Mouse (Mus musculus): ENCODE measurements around the gene Neurl4. TPM values are rescaled to one million over a fixed set of nuclear protein-coding genes. Genes with fewer than 3 reads are reported as not detected.
A peak's percentile ranks its signal among the peaks of the same experiment; 100 is the strongest.
"Not testable (repeated sequence)": the region's sequence is repeated elsewhere in the genome, so short reads cannot be mapped to it uniquely, and the experiment has no call there.

Neurl4 gene
- polyA plus RNA-seq, 1 experiment from 2014 or later = 7.2 TPM

- Histone ChIP-seq H3K4me2 (peak overlapping the region; percentile 79; the same call in 1 of the 2 replicates), H3K36me3 (peaks cover 51% of the 10 kb centered on the region), H3K27me3 (replicated peaks) (no peaks in the 10 kb centered on the region), H3K9ac (no peak overlapping the region), H3K4me1 (peaks cover 30% of the 10 kb centered on the region), H3K9me3 (no peaks in the 10 kb centered on the region), H3K4me3 (replicated peaks) (0 out of 2 replicates have a peak overlapping the region, but pooled peaks have one; percentile 7), H3K27ac (no peak overlapping the region)
- peak; percentile 16; the same call in 1 of the 2 replicates for ATAC-seq (ENCODE audit: insufficient read depth, low FRiP score, low read depth)
- 59% methylated on average over 5 of the region's 5 CpGs for WGBS
Measured at GRCm38 (mm10) chr11:69915667-69916627, 15.1 kb downstream of the Neurl4 start.

GRCm38 (mm10) chr11:69916652-69917378 lies 15.9 kb downstream of the Neurl4 start:
- Histone ChIP-seq H3K4me1 (peaks cover 30% of the 10 kb centered on the region), H3K36me3 (peaks cover 42% of the 10 kb centered on the region)
- H3K27ac ChIP-seq; H3K9me3 ChIP-seq; H3K27me3 ChIP-seq (replicated peaks); H3K4me3 ChIP-seq (replicated peaks); H3K9ac ChIP-seq; H3K4me2 ChIP-seq; ATAC-seq (ENCODE audit: insufficient read depth, low FRiP score, low read depth): not testable (repeated sequence)
- WGBS = 58% methylated on average over 7 of the region's 7 CpGs

- H3K9ac ChIP-seq = no peak overlapping the region
- no peaks in the 10 kb centered on the region for H3K9me3 ChIP-seq
- 80% methylated on average over 8 of the region's 8 CpGs for WGBS
- H3K4me3 ChIP-seq (replicated peaks) = no peak overlapping the region
- no peak for ATAC-seq (ENCODE audit: insufficient read depth, low FRiP score, low read depth)
- H3K27me3 ChIP-seq (replicated peaks) = no peaks in the 10 kb centered on the region
- H3K36me3 ChIP-seq = peaks cover 36% of the 10 kb centered on the region
- peaks cover 30% of the 10 kb centered on the region for H3K4me1 ChIP-seq
- H3K27ac ChIP-seq = no peak overlapping the region
- no peak overlapping the region for H3K4me2 ChIP-seq
Measured at GRCm38 (mm10) chr11:69917379-69917948, 16.6 kb downstream of the Neurl4 start.

- peaks cover 32% of the 10 kb centered on the region for H3K36me3 ChIP-seq
- no peak overlapping the region for H3K4me3 ChIP-seq (replicated peaks)
- no peaks in the 10 kb centered on the region for H3K9me3 ChIP-seq
- H3K9ac ChIP-seq = no peak overlapping the region
- H3K27me3 ChIP-seq (replicated peaks) = no peaks in the 10 kb centered on the region
- no peak for ATAC-seq (ENCODE audit: insufficient read depth, low FRiP score, low read depth)
- H3K27ac ChIP-seq = no peak overlapping the region
- H3K4me1 ChIP-seq = peaks cover 32% of the 10 kb centered on the region
- WGBS = 84% methylated on average over 5 of the region's 5 CpGs
- no peak overlapping the region for H3K4me2 ChIP-seq
Measured at GRCm38 (mm10) chr11:69918118-69918517, 17.2 kb downstream of the Neurl4 start.

- peak overlapping the region; percentile 97; the same call in 1 of the 2 replicates for H3K27ac ChIP-seq
- H3K4me1 ChIP-seq = peaks cover 28% of the 10 kb centered on the region
- H3K36me3 ChIP-seq = peaks cover 32% of the 10 kb centered on the region
- peak overlapping the region; percentile 85 for H3K4me2 ChIP-seq
- H3K27me3 ChIP-seq (replicated peaks) = no peaks in the 10 kb centered on the region
- H3K9ac ChIP-seq = no peak overlapping the region
- H3K9me3 ChIP-seq = no peaks in the 10 kb centered on the region
- 81% methylated on average over 9 of the region's 9 CpGs for WGBS
- no peak for ATAC-seq (ENCODE audit: insufficient read depth, low FRiP score, low read depth)
- H3K4me3 ChIP-seq (replicated peaks) = peak overlapping the region; percentile 91
Measured at GRCm38 (mm10) chr11:69919053-69919452, 18.2 kb downstream of the Neurl4 start.

- Histone ChIP-seq H3K4me1 (peaks cover 28% of the 10 kb centered on the region), H3K4me2 (peak overlapping the region; percentile 85), H3K36me3 (peaks cover 32% of the 10 kb centered on the region), H3K27ac (peak overlapping the region; percentile 97), H3K9me3 (no peaks in the 10 kb centered on the region), H3K27me3 (replicated peaks) (no peaks in the 10 kb centered on the region), H3K4me3 (replicated peaks) (peak overlapping the region; percentile 91), H3K9ac (peak overlapping the region; percentile 93)
- 1% methylated on average over 17 of the region's 17 CpGs for WGBS
- no peak for ATAC-seq (ENCODE audit: insufficient read depth, low FRiP score, low read depth)
Measured at GRCm38 (mm10) chr11:69919661-69920265, 18.9 kb downstream of the Neurl4 start.

- Histone ChIP-seq H3K9me3 (no peaks in the 10 kb centered on the region), H3K27ac (peak overlapping the region; percentile 97), H3K4me1 (peaks cover 22% of the 10 kb centered on the region), H3K27me3 (replicated peaks) (no peaks in the 10 kb centered on the region), H3K36me3 (peaks cover 28% of the 10 kb centered on the region), H3K4me2 (peak overlapping the region; percentile 85), H3K4me3 (replicated peaks) (peak overlapping the region; percentile 91), H3K9ac (peak overlapping the region; percentile 93)
- no peak for ATAC-seq (ENCODE audit: insufficient read depth, low FRiP score, low read depth)
- WGBS = under 1% methylated on average over 56 of the region's 65 CpGs
Measured at GRCm38 (mm10) chr11:69920266-69921031, 19.6 kb downstream of the Neurl4 start.

GRCm38 (mm10) chr11:69921114-69922011 lies 20.5 kb downstream of the Neurl4 start, which contains the start of gene Eif5a:
Gene Eif5a, minus strand, starts transcription at chr11:69921958.
- Histone ChIP-seq H3K27ac (peak within 1 kb of the TSS; percentile 99), H3K36me3 (peaks cover 19% of the 10 kb centered on the region), H3K9me3 (no peaks in the 10 kb centered on the region), H3K4me2 (peak within 1 kb of the TSS; percentile 85), H3K4me3 (replicated peaks) (peak within 1 kb of the TSS; percentile 91), H3K9ac (peak within 1 kb of the TSS; percentile 93), H3K27me3 (replicated peaks) (no peaks in the 10 kb centered on the region), H3K4me1 (peaks cover 13% of the 10 kb centered on the region; the same call in 1 of the 2 replicates)
- WGBS = under 1% methylated on average over 78 of the region's 78 CpGs
- peak; percentile 94 for ATAC-seq (ENCODE audit: insufficient read depth, low FRiP score, low read depth)

- Histone ChIP-seq H3K27me3 (replicated peaks) (no peaks in the 10 kb centered on the region), H3K4me1 (peaks cover 13% of the 10 kb centered on the region; the same call in 1 of the 2 replicates)
- ATAC-seq (ENCODE audit: insufficient read depth, low FRiP score, low read depth) = no peak
Measured at GRCm38 (mm10) chr11:69922012-69922756, 21.3 kb downstream of the Neurl4 start.

More at GRCm38 (mm10) chr11:69922012-69922756, 21.3 kb downstream of the Neurl4 start:
- peak overlapping the region; percentile 56; the same call in 1 of the 2 replicates for H3K9ac ChIP-seq
- H3K4me3 ChIP-seq (replicated peaks) = peak overlapping the region; percentile 91
- 2% methylated on average over 12 of the region's 12 CpGs for WGBS
- H3K36me3 ChIP-seq = peaks cover 15% of the 10 kb centered on the region
- H3K9me3 ChIP-seq = no peaks in the 10 kb centered on the region
- H3K27ac ChIP-seq = peak overlapping the region; percentile 99
- peak overlapping the region; percentile 65 for H3K4me2 ChIP-seq
